Mouse (Mus musculus): ENCODE data around the gene Prkag1. TPM values are rescaled to one million over a fixed set of nuclear protein-coding genes. Genes with fewer than 3 reads are reported as not detected.
"Not testable (repeated sequence)": the region's sequence is repeated elsewhere in the genome, so short reads cannot be mapped to it uniquely, and the experiment has no call there.

The Prkag1 gene
- polyA plus RNA-seq, 1 experiment from 2014 or later, result 95.9 TPM

- Histone ChIP-seq H3K27ac (0 out of 2 replicates have a peak overlapping the region, but pooled peaks have one; percentile 76), H3K4me2 (peak overlapping the region; percentile 78; the same call in 1 of the 2 replicates), H3K9me3 (replicated peaks) (no peaks in the 10 kb centered on the region), H3K9ac (no peak overlapping the region), H3K4me1 (peaks cover 9% of the 10 kb centered on the region), H3K27me3 (no peaks in the 10 kb centered on the region), H3K36me3 (ENCODE audit: poor library complexity, severe bottlenecking) (peaks cover 48% of the 10 kb centered on the region), H3K4me3 (no peak overlapping the region)
- WGBS, result 62% methylated on average over 12 of the region's 12 CpGs
- ATAC-seq, result no peak
These were observed 1.1 kb upstream of the Prkag1 start for GRCm38 (mm10) chr15:98832161-98833058.

DNA sequence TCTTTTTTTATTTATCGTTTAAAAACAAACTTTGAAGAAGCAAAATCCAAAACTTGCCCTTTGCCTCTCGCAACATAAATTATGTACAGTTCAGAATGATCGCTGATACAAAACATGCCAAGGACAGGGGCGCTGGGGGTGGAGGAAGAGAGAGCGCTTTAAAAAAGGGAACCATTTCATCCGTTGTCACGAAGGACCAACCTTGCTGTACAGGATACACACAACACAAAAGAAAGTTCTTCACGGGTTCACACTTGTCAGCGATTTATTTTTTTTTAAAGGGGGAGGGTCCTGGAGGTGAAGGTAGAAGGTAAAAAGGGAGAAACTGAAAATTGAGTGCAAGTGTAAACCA lies 339 bp upstream of the Prkag1 start:
- H3K4me3 ChIP-seq, result peak overlapping the region; percentile 78
- peak overlapping the region; percentile 78 for H3K4me2 ChIP-seq
- peaks cover 9% of the 10 kb centered on the region for H3K4me1 ChIP-seq
- no peaks in the 10 kb centered on the region for H3K27me3 ChIP-seq
- peaks cover 41% of the 10 kb centered on the region for H3K36me3 ChIP-seq (ENCODE audit: poor library complexity, severe bottlenecking)
- peak overlapping the region; percentile 86 for H3K9ac ChIP-seq
- 19% methylated on average over 9 of the region's 9 CpGs for WGBS
- peak; percentile 54; the same call in 1 of the 2 replicates for ATAC-seq
- H3K27ac ChIP-seq, result peak overlapping the region; percentile 76
- H3K9me3 ChIP-seq (replicated peaks), result no peaks in the 10 kb centered on the region

GRCm38 (mm10) chr15:98827611-98828011 lies 3.7 kb downstream of the Prkag1 start:
- H3K27me3 ChIP-seq, result no peaks in the 10 kb centered on the region
- H3K4me3 ChIP-seq, result no peak overlapping the region
- no peak overlapping the region for H3K9ac ChIP-seq
- H3K9me3 ChIP-seq (replicated peaks), result no peaks in the 10 kb centered on the region
- no peak overlapping the region for H3K27ac ChIP-seq
- ATAC-seq, result no peak
- H3K36me3 ChIP-seq (ENCODE audit: poor library complexity, severe bottlenecking), result peaks cover 30% of the 10 kb centered on the region
- WGBS, result 89% methylated on average over 7 of the region's 7 CpGs
- H3K4me1 ChIP-seq, result peaks cover 9% of the 10 kb centered on the region
- no peak overlapping the region for H3K4me2 ChIP-seq

- Histone ChIP-seq H3K36me3 (ENCODE audit: poor library complexity, severe bottlenecking) (peaks cover 43% of the 10 kb centered on the region), H3K9me3 (replicated peaks) (no peaks in the 10 kb centered on the region), H3K4me3 (no peak overlapping the region), H3K27ac (no peak overlapping the region), H3K4me2 (no peak overlapping the region), H3K27me3 (no peaks in the 10 kb centered on the region), H3K9ac (no peak overlapping the region), H3K4me1 (no peaks in the 10 kb centered on the region)
- WGBS, result 67% methylated on average over 3 of the region's 3 CpGs
- no peak for ATAC-seq
These were observed 7.9 kb downstream of the Prkag1 start for GRCm38 (mm10) chr15:98823434-98823833.

- H3K4me3 ChIP-seq, result no peak overlapping the region
- no peaks in the 10 kb centered on the region for H3K4me1 ChIP-seq
- no peak overlapping the region for H3K4me2 ChIP-seq
- H3K9ac ChIP-seq, result no peak overlapping the region
- no peak overlapping the region for H3K27ac ChIP-seq
- H3K27me3 ChIP-seq, result no peaks in the 10 kb centered on the region
- ATAC-seq, result no peak
- H3K9me3 ChIP-seq (replicated peaks), result no peaks in the 10 kb centered on the region
- WGBS, result 89% methylated on average over 5 of the region's 5 CpGs
- H3K36me3 ChIP-seq (ENCODE audit: poor library complexity, severe bottlenecking), result peaks cover 44% of the 10 kb centered on the region
These were observed 9.2 kb downstream of the Prkag1 start for GRCm38 (mm10) chr15:98822147-98822546.

- Histone ChIP-seq H3K9me3 (replicated peaks) (no peaks in the 10 kb centered on the region), H3K27ac (no peak overlapping the region), H3K4me1 (no peaks in the 10 kb centered on the region), H3K36me3 (ENCODE audit: poor library complexity, severe bottlenecking) (peaks cover 51% of the 10 kb centered on the region), H3K4me3 (no peak overlapping the region), H3K4me2 (no peak overlapping the region), H3K27me3 (no peaks in the 10 kb centered on the region), H3K9ac (no peak overlapping the region)
- 26% methylated on average over 10 of the region's 10 CpGs for WGBS
- ATAC-seq, result no peak
These were observed 9.9 kb downstream of the Prkag1 start for GRCm38 (mm10) chr15:98821403-98821802.

DNA sequence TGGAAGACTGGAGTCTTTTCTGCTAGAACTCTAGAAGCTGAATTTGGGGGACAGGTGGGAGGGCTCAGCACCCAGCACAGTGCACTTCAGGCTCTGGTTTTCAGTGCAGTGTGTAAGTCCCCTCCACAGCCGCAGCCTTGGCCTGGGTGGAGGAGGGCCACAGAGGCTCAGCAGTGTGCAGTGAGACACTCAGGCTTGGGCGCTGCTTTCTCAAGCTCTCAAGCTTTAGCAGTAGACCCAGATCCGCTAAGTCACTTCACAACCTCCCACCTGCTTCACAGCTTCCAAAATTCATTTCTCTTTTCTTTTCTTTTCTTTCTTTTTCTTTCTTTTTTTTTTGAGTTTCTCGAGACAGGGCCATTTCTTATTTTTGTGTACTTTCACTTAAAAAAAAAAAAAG lies 10.4 kb downstream of the Prkag1 start:
- no peak overlapping the region for H3K27ac ChIP-seq
- H3K9me3 ChIP-seq (replicated peaks), result no peaks in the 10 kb centered on the region
- ATAC-seq, result no peak
- H3K4me2 ChIP-seq, result no peak overlapping the region
- no peak overlapping the region for H3K4me3 ChIP-seq
- peaks cover 52% of the 10 kb centered on the region for H3K36me3 ChIP-seq (ENCODE audit: poor library complexity, severe bottlenecking)
- no peaks in the 10 kb centered on the region for H3K27me3 ChIP-seq
- no peak overlapping the region for H3K9ac ChIP-seq
- H3K4me1 ChIP-seq, result no peaks in the 10 kb centered on the region
- 86% methylated on average over 4 of the region's 4 CpGs for WGBS

DNA sequence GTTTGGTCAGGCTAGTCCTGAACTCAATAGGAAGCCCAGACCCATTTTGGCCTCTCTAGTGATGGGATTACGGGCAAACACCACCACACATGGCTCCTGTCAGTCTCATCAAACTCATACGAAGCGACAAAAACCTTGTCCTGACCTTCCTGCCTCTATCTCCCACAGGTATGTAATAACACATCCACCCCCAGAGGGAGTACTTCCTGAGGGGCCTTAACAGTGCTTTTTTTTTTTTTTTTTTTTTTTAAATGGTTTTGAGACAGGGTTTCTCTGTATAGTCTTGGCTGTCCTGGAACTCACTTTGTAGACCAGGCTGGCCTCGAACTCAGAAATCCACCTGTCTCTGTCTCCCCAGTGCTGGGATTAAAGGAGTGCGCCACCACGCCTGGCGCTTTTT lies 13.2 kb downstream of the Prkag1 start:
- Histone ChIP-seq H3K9me3 (replicated peaks) (no peaks in the 10 kb centered on the region), H3K27ac (no peak overlapping the region), H3K4me3 (no peak overlapping the region), H3K4me1 (no peaks in the 10 kb centered on the region), H3K9ac (no peak overlapping the region), H3K36me3 (ENCODE audit: poor library complexity, severe bottlenecking) (peaks cover 53% of the 10 kb centered on the region), H3K4me2 (no peak overlapping the region), H3K27me3 (no peaks in the 10 kb centered on the region)
- ATAC-seq, result no peak
- 92% methylated on average over 7 of the region's 7 CpGs for WGBS

DNA sequence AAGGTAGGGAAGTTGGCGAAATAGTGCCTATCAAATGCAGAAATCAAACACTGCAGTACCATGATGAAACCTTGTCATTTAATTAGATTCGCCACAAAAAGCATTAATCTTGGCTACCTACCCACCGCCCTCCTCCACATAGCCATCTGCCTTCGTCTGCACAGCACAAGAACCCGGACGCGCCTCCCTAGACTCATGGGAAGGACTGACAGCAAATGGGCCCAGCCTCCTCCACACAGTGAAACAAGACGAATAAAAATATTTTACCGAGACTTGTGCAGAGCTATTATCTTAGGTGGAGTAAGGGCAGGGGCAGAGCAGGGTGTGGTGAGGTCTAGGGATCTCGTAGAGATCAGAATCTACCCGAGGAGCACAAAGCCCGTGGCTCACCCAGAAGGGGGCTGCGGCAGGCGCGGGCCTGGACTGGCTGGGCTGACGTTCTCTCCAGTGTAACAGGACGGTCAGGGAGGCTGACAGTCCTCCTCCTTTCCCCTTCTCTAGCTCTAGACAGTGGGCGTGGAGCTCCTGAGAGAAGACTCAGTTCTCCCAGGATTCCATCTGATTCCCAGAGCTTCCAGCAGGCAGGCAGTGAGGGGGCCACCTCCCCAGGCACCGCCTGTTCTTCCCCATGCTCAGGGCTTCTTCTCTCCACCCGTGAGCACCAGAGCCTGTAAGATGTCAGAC lies 18.4 kb downstream of the Prkag1 start:
- H3K27me3 ChIP-seq, result peaks cover 32% of the 10 kb centered on the region
- 85% methylated on average over 20 of the region's 20 CpGs for WGBS
- H3K4me2 ChIP-seq, result no peak overlapping the region
- peaks cover 12% of the 10 kb centered on the region for H3K4me1 ChIP-seq
- no peaks in the 10 kb centered on the region for H3K9me3 ChIP-seq (replicated peaks)
- H3K27ac ChIP-seq, result no peak overlapping the region
- ATAC-seq, result no peak
- no peak overlapping the region for H3K9ac ChIP-seq
- H3K36me3 ChIP-seq (ENCODE audit: poor library complexity, severe bottlenecking), result peaks cover 52% of the 10 kb centered on the region
- H3K4me3 ChIP-seq, result no peak overlapping the region

- H3K4me3 ChIP-seq; H3K4me2 ChIP-seq; ATAC-seq; H3K27ac ChIP-seq; H3K9me3 ChIP-seq (replicated peaks); H3K9ac ChIP-seq: not testable (repeated sequence)
- Histone ChIP-seq H3K27me3 (peaks cover 58% of the 10 kb centered on the region), H3K36me3 (ENCODE audit: poor library complexity, severe bottlenecking) (peaks cover 37% of the 10 kb centered on the region), H3K4me1 (peaks cover 39% of the 10 kb centered on the region)
- 75% methylated on average over 6 of the region's 6 CpGs for WGBS
These were observed 21.1 kb downstream of the Prkag1 start for GRCm38 (mm10) chr15:98810212-98810611.

DNA sequence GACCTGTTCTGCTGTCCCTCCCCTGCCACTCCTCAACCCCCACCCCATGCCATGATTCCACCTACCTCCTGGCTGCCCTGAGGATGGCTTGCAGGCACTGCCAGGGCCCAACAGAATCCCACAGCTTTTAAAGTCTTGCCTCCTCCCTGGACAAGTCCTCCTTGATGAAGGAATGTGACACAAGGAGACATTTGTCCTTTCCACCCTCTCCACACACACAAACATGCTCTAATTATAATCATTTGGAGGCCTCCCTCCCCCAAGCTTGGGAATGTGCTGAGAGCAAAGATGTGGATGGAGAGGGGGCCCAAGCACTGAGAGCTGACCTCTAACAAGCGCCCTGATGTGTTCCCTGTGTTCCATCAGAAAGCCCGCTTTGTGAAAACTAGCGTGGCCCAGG lies 21.9 kb downstream of the Prkag1 start, which contains the start of gene Ddn:
TSS of gene Ddn (minus strand) at position 101 of the 400 bp plus-strand sequence.
- Histone ChIP-seq H3K36me3 (ENCODE audit: poor library complexity, severe bottlenecking) (peaks cover 31% of the 10 kb centered on the region), H3K9me3 (replicated peaks) (no peaks in the 10 kb centered on the region), H3K9ac (peak within 1 kb of the TSS; percentile 51), H3K4me1 (peaks cover 44% of the 10 kb centered on the region), H3K27me3 (peaks cover 67% of the 10 kb centered on the region), H3K27ac (no peak within 1 kb of the TSS), H3K4me3 (peak within 1 kb of the TSS; percentile 43), H3K4me2 (peak within 1 kb of the TSS; percentile 70)
- ATAC-seq, result no peak
- 24% methylated on average over 3 of the region's 3 CpGs for WGBS

- H3K4me3 ChIP-seq, result peak overlapping the region; percentile 43; the same call in 1 of the 2 replicates
- ATAC-seq, result no peak
- H3K27ac ChIP-seq, result no peak overlapping the region
- H3K36me3 ChIP-seq (ENCODE audit: poor library complexity, severe bottlenecking), result peaks cover 24% of the 10 kb centered on the region
- WGBS, result 7% methylated on average over 6 of the region's 6 CpGs
- peak overlapping the region; percentile 51 for H3K9ac ChIP-seq
- peak overlapping the region; percentile 70 for H3K4me2 ChIP-seq
- H3K27me3 ChIP-seq, result peaks cover 74% of the 10 kb centered on the region
- peaks cover 48% of the 10 kb centered on the region for H3K4me1 ChIP-seq
- no peaks in the 10 kb centered on the region for H3K9me3 ChIP-seq (replicated peaks)
These were observed 22.6 kb downstream of the Prkag1 start for GRCm38 (mm10) chr15:98808651-98809134.

Measured in forebrain, embryonic 13.5 days (tissue).